Mouse (Mus musculus): ENCODE measurements around the gene Macf1. TPM values are rescaled to one million over a fixed set of nuclear protein-coding genes. Genes with fewer than 3 reads are reported as not detected.

Macf1 gene
- polyA plus RNA-seq, 1 experiment, result 88.5 TPM

DNA sequence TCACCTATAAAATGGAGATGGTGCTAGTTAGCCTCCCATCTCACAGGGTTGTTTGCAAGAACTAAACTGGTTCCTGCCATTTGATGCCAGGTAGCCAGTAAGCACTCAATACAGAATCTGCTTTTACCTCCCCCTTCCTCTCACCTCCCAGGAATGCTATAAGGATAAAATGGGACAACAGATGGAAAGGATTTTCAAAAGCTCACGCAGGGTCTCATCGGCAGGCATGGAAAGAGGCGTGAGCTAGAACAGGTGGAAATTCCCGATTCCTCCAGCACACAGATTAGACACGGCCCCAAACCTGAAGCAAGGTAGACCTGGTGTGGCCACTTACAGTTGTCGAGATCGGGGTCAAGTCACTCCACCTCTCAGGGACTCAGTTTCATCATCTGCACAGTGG lies 886 bp upstream of the Macf1 start:
- Histone ChIP-seq H3ac (ENCODE audit: control insufficient read depth, insufficient read length) (no peak overlapping the region), H3K4me3 (no peak overlapping the region), H3K36me3 (ENCODE audit: control insufficient read depth, insufficient read depth) (no peaks in the 10 kb centered on the region), H3K27me3 (ENCODE audit: control insufficient read depth, insufficient read depth, insufficient read length) (peaks cover 10% of the 10 kb centered on the region), H3K4me2 (ENCODE audit: low read depth) (no peak overlapping the region), H3K79me2 (ENCODE audit: control insufficient read depth, insufficient read depth) (no peaks in the 10 kb centered on the region)
- TF ChIP-seq MYOG (IDR thresholded peaks at IDR 0.05; ENCODE audit: control insufficient read depth in 1 of 3, insufficient read depth in 1 of 3, insufficient read length in 2 of 3, low read depth in 2 of 3) (no peak), E2F4 (IDR thresholded peaks at IDR 0.05; ENCODE audit: insufficient read depth) (no peak), MAX (IDR thresholded peaks at IDR 0.05; ENCODE audit: low read depth) (no peak), TCF3 (IDR thresholded peaks at IDR 0.05; ENCODE audit: insufficient read length, low read depth) (no peak), REST (IDR thresholded peaks at IDR 0.05; ENCODE audit: insufficient read depth, insufficient read length) (no peak), SRF (IDR thresholded peaks at IDR 0.05; ENCODE audit: control insufficient read depth, insufficient read length, low read depth) (no peak), POLR2AphosphoS2 (IDR thresholded peaks at IDR 0.05; ENCODE audit: insufficient read length, low read depth) (no peak), USF1 (IDR thresholded peaks at IDR 0.05; ENCODE audit: low read depth) (no peak)

DNA sequence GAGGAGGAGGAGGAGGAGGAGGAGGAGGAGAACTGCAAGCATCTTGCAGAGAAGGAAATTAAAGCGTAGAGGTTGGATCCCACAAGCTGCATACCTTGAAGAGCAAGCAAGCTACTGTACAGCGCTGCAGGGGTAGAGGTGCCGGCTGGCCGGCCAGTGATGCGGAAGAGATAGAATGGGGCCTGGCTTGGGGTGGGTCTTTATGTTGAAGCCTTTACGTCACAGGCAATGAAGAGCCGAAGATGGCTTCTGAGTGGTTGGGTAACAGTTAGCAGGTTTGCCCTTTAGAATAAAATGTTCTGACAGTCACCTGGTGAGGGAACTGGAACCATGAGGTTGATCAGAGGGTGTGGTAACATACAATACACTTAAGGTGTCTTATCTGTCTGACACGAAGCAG lies 1.9 kb downstream of the Macf1 start:
- H3K4me2 ChIP-seq (ENCODE audit: low read depth), result no peak overlapping the region
- H3K27me3 ChIP-seq (ENCODE audit: control insufficient read depth, insufficient read depth, insufficient read length), result peaks cover 10% of the 10 kb centered on the region
- no peak overlapping the region for H3K4me3 ChIP-seq
- H3ac ChIP-seq (ENCODE audit: control insufficient read depth, insufficient read length), result no peak overlapping the region
- no peaks in the 10 kb centered on the region for H3K36me3 ChIP-seq (ENCODE audit: control insufficient read depth, insufficient read depth)
- no peaks in the 10 kb centered on the region for H3K79me2 ChIP-seq (ENCODE audit: control insufficient read depth, insufficient read depth)
- TF ChIP-seq REST (IDR thresholded peaks at IDR 0.05; ENCODE audit: insufficient read depth, insufficient read length) (no peak), TCF12 (IDR thresholded peaks at IDR 0.05; ENCODE audit: insufficient read depth, poor library complexity, severe bottlenecking) (no peak), TCF3 (IDR thresholded peaks at IDR 0.05; ENCODE audit: insufficient read length, low read depth) (no peak), MAX (IDR thresholded peaks at IDR 0.05; ENCODE audit: low read depth) (no peak), POLR2AphosphoS2 (IDR thresholded peaks at IDR 0.05; ENCODE audit: insufficient read length, low read depth) (no peak), E2F4 (IDR thresholded peaks at IDR 0.05; ENCODE audit: insufficient read depth) (no peak), MYOG (IDR thresholded peaks at IDR 0.05; ENCODE audit: control insufficient read depth in 1 of 3, insufficient read depth in 1 of 3, insufficient read length in 2 of 3, low read depth in 2 of 3) (no peak), POLR2A (IDR thresholded peaks at IDR 0.05; ENCODE audit: insufficient read length, low read depth) (no peak), CEBPB (IDR thresholded peaks at IDR 0.05; ENCODE audit: insufficient read depth, poor library complexity, severe bottlenecking) (no peak), USF1 (IDR thresholded peaks at IDR 0.05; ENCODE audit: low read depth) (no peak), SRF (IDR thresholded peaks at IDR 0.05; ENCODE audit: control insufficient read depth, insufficient read length, low read depth) (no peak), MYOD1 (IDR thresholded peaks at IDR 0.05; ENCODE audit: control insufficient read depth in 1 of 3, insufficient read length in 2 of 3, low read depth in 2 of 3) (no peak)

DNA sequence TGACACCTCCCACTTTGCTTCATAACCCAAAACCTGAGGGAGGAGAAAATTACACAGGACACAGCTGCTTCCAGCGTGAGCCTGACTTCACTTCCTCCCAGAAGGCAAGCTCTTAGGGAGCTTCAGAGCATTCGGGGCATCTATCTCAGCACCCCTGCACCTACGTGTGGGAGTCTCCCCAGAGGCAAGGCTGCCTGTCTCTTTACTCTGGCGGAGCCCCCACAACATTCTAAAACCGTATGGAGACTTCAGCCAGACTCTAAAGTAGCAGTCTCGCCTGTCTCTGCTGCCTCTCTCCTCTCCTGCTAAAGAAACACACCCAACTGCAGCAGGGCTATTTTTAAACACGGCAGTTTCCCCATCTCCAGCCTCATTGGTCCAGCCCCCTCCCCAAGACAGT lies 3.2 kb downstream of the Macf1 start:
- Histone ChIP-seq H3K4me3 (no peak overlapping the region), H3K27me3 (ENCODE audit: control insufficient read depth, insufficient read depth, insufficient read length) (peaks cover under 1% of the 10 kb centered on the region), H3K79me2 (ENCODE audit: control insufficient read depth, insufficient read depth) (no peaks in the 10 kb centered on the region), H3K36me3 (ENCODE audit: control insufficient read depth, insufficient read depth) (no peaks in the 10 kb centered on the region), H3ac (ENCODE audit: control insufficient read depth, insufficient read length) (no peak overlapping the region), H3K4me2 (ENCODE audit: low read depth) (peak overlapping the region; percentile 38)
- TF ChIP-seq MYOG (IDR thresholded peaks at IDR 0.05; ENCODE audit: control insufficient read depth in 1 of 3, insufficient read depth in 1 of 3, insufficient read length in 2 of 3, low read depth in 2 of 3), result no peak
- TF ChIP-seq MYOD1 (IDR thresholded peaks at IDR 0.05; ENCODE audit: control insufficient read depth in 1 of 3, insufficient read length in 2 of 3, low read depth in 2 of 3), result peak in 1 of 3 experiments; percentile 1
- no peak for TF ChIP-seq SRF (IDR thresholded peaks at IDR 0.05; ENCODE audit: control insufficient read depth, insufficient read length, low read depth)
- TF ChIP-seq REST (IDR thresholded peaks at IDR 0.05; ENCODE audit: insufficient read depth, insufficient read length), result no peak

GRCm38 (mm10) chr4:123677060-123677804 lies 6.9 kb downstream of the Macf1 start:
- no peak overlapping the region for H3K4me3 ChIP-seq
- no peak overlapping the region for H3ac ChIP-seq (ENCODE audit: control insufficient read depth, insufficient read length)
- TF ChIP-seq TCF3 (IDR thresholded peaks at IDR 0.05; ENCODE audit: insufficient read length, low read depth), result no peak
- no peak for TF ChIP-seq SRF (IDR thresholded peaks at IDR 0.05; ENCODE audit: control insufficient read depth, insufficient read length, low read depth)
- no peak for TF ChIP-seq POLR2AphosphoS2 (IDR thresholded peaks at IDR 0.05; ENCODE audit: insufficient read length, low read depth)
- TF ChIP-seq TCF12 (IDR thresholded peaks at IDR 0.05; ENCODE audit: insufficient read depth, poor library complexity, severe bottlenecking), result no peak
- no peak for TF ChIP-seq CEBPB (IDR thresholded peaks at IDR 0.05; ENCODE audit: insufficient read depth, poor library complexity, severe bottlenecking)
- no peak for TF ChIP-seq USF1 (IDR thresholded peaks at IDR 0.05; ENCODE audit: low read depth)
- no peak for TF ChIP-seq REST (IDR thresholded peaks at IDR 0.05; ENCODE audit: insufficient read depth, insufficient read length)
- no peak for TF ChIP-seq MYOD1 (IDR thresholded peaks at IDR 0.05; ENCODE audit: control insufficient read depth in 1 of 3, insufficient read length in 2 of 3, low read depth in 2 of 3)
- no peak for TF ChIP-seq MYOG (IDR thresholded peaks at IDR 0.05; ENCODE audit: control insufficient read depth in 1 of 3, insufficient read depth in 1 of 3, insufficient read length in 2 of 3, low read depth in 2 of 3)
- TF ChIP-seq E2F4 (IDR thresholded peaks at IDR 0.05; ENCODE audit: insufficient read depth), result no peak
- no peak for TF ChIP-seq MAX (IDR thresholded peaks at IDR 0.05; ENCODE audit: low read depth)
- no peak for TF ChIP-seq POLR2A (IDR thresholded peaks at IDR 0.05; ENCODE audit: insufficient read length, low read depth)
- H3K79me2 ChIP-seq (ENCODE audit: control insufficient read depth, insufficient read depth), result no peaks in the 10 kb centered on the region
- no peak overlapping the region for H3K4me2 ChIP-seq (ENCODE audit: low read depth)
- H3K36me3 ChIP-seq (ENCODE audit: control insufficient read depth, insufficient read depth), result no peaks in the 10 kb centered on the region
- no peaks in the 10 kb centered on the region for H3K27me3 ChIP-seq (ENCODE audit: control insufficient read depth, insufficient read depth, insufficient read length)

DNA sequence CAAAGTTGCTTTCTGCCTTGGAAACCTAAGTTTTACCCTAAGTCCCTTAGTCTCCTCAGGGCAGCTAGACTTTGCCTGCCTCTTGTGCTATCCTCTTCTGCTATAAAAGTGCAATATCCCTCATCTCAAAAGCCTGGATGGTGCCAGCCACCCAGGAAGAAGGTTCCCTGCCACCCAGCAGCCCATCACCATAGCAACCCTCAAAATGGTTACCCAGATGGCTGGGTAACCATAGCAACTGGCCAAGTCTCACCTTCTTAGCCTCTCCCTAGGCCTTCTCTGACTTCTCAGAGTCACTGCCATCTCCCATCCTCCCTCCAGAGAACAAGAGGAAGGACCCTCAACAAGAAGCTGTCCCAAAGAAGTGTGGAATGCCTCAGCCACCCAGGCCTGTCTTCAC lies 13.6 kb downstream of the Macf1 start:
- no peak overlapping the region for H3K4me2 ChIP-seq (ENCODE audit: low read depth)
- TF ChIP-seq REST (IDR thresholded peaks at IDR 0.05; ENCODE audit: insufficient read depth, insufficient read length) (no peak), POLR2AphosphoS2 (IDR thresholded peaks at IDR 0.05; ENCODE audit: insufficient read length, low read depth) (no peak)
- no peak overlapping the region for H3ac ChIP-seq (ENCODE audit: control insufficient read depth, insufficient read length)
- H3K4me3 ChIP-seq, result no peak overlapping the region
- no peaks in the 10 kb centered on the region for H3K27me3 ChIP-seq (ENCODE audit: control insufficient read depth, insufficient read depth, insufficient read length)
- peaks cover 4% of the 10 kb centered on the region for H3K79me2 ChIP-seq (ENCODE audit: control insufficient read depth, insufficient read depth)
- H3K36me3 ChIP-seq (ENCODE audit: control insufficient read depth, insufficient read depth), result no peaks in the 10 kb centered on the region
